Mouse (Mus musculus) neural tube, embryonic 12.5 days (tissue): ENCODE data around the gene Hjurp. TPM values are rescaled to one million over a fixed set of nuclear protein-coding genes. Genes with fewer than 3 reads are reported as not detected.
A peak's percentile ranks its signal among the peaks of the same experiment; 100 is the strongest.

Experiments
- ATAC-seq: fragments of 200-750 bp; cut with Nextera tagmentation; 2 replicates; pipeline ENCODE4 v1.8.0; 2017; ENCODE audit warnings: low read depth, mild to moderate bottlenecking, moderate TSS enrichment, moderate library complexity; ENCODE audit not compliant: low FRiP score
- H3K27ac ChIP-seq: fragments of 300-500 bp; sonication (generic); 2 replicates; pipeline ENCODE4 v1.5.1; 2016
- H3K27me3 ChIP-seq: fragments of 300-500 bp; sonication (generic); replicated peaks from 2 replicates; pipeline ENCODE4 v1.6.1; 2016; ENCODE audit warnings: mild to moderate bottlenecking
- H3K36me3 ChIP-seq: fragments of 300-500 bp; sonication (generic); 2 replicates; pipeline ENCODE4 v1.6.1; 2016; ENCODE audit warnings: mild to moderate bottlenecking
- H3K4me1 ChIP-seq: fragments of 300-500 bp; sonication (generic); 2 replicates; pipeline ENCODE4 v1.6.1; 2016
- H3K4me2 ChIP-seq: fragments of 300-500 bp; sonication (generic); replicated peaks from 2 replicates; pipeline ENCODE4 v1.6.1; 2016; ENCODE audit warnings: mild to moderate bottlenecking
- H3K4me3 ChIP-seq: fragments of 300-500 bp; sonication (generic); 2 replicates; pipeline ENCODE4 v1.5.1; 2016
- H3K9ac ChIP-seq: fragments of 300-500 bp; sonication (generic); 2 replicates; pipeline ENCODE4 v1.6.1; 2016; ENCODE audit warnings: mild to moderate bottlenecking
- H3K9me3 ChIP-seq: fragments of 300-500 bp; sonication (generic); 2 replicates; pipeline ENCODE4 v1.6.1; 2016; ENCODE audit warnings: mild to moderate bottlenecking
- WGBS: fragments of 180-500 bp; shearing (Covaris S2); methylation state at CpG from one replicate; pipeline ENCODE4 v1.1.7; 2016; 5-methylcytosine and 5-hydroxymethylcytosine counted together
- polyA plus RNA-seq: library from polyadenylated mRNA; unstranded; fragments of >200 nt; fragmentation: Nextera tagmentation; extraction: Ambion mirVana; gene quantifications from 2 replicates; pipeline ENCODE4 v1.2.1, GENCODE M21; 2016

The Hjurp gene
- polyA plus RNA-seq, 1 experiment from 2014 or later, result 135 TPM

DNA sequence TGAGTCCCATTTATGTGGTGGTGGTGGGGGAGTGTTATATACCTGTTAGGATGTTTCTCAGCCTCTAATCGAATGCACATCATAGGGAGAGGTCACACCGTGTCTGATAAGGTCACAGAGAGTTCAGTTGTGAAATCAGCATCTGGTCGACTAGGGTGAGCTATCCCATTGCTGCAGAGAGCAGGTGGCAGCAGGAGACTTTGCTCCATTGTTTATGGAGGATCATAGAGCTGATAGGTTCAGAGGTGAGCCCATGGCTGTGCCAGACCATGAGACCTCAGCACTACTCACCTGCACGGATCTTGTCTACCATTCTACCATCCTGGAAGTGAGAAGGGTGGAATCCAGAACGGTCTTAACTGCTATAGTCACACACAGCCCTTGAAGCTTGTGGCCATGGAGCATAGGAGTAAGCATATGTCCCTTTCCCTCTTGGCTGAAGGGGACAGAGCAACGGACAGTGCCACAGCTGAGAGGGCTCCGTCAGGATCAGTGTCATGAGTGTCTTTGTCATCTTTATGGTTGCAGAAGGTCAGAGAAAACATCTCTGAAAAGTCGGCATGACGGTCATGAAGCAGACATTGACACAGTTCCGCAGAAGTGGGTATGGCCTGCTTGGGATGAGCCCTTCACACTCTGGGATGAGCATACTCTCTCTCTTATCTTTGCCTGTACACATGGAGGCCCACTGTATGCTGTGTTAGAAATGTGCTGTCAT lies 7.0 kb upstream of the Hjurp start:
- Histone ChIP-seq H3K9ac (no peak overlapping the region), H3K4me2 (no peak overlapping the region), H3K36me3 (no peaks in the 10 kb centered on the region), H3K4me1 (no peaks in the 10 kb centered on the region), H3K27ac (no peak overlapping the region), H3K9me3 (peaks cover 66% of the 10 kb centered on the region), H3K27me3 (no peaks in the 10 kb centered on the region), H3K4me3 (no peak overlapping the region)
- 0 out of 2 replicates have a peak, but pooled peaks have one; percentile 13 for ATAC-seq
- WGBS, result 62% methylated on average over 10 of the region's 10 CpGs

DNA sequence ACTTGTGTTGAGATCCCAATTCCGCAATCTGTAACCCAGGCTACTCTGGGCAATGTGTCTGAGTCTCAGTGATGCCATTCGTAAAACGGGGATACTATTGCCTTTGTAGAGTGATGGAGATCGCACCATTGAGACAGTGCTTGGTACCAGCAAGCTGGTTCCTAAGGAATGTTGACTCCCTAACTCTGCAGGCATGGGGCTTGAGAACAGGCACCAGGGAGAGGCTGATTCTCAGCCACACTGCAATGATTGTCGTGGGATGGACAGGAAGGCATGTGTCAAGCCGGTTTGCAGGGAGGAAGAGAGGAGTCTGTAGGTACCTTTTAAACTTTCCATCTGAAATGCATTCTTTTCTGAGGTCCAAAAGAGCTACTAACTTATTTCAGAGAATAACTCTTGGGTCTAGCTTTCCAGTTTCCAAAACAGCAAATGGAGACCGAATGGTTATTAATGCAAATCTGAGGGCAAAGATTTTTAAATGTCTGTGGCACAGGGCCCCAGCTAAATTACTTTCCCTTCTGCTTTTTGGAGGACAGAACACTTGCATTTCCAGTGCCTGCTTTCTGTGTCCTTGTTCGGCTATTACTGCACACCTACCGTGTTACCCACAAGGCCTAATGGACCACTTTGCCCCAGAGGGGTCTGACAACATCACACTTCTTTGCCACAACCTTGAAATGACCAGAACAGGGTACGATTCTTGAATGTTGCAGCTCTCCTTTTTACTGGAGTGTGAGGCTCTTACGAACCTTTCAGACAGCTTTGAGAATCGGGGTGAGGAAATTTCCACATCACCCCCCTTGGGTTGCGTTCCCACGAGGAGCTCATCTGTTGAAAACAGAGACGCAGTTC lies 6.2 kb upstream of the Hjurp start:
- Histone ChIP-seq H3K4me3 (no peak overlapping the region), H3K4me2 (no peak overlapping the region), H3K9ac (no peak overlapping the region), H3K27me3 (no peaks in the 10 kb centered on the region), H3K36me3 (no peaks in the 10 kb centered on the region), H3K9me3 (peaks cover 64% of the 10 kb centered on the region), H3K27ac (no peak overlapping the region), H3K4me1 (no peaks in the 10 kb centered on the region)
- WGBS, result 80% methylated on average over 15 of the region's 15 CpGs
- no peak for ATAC-seq

DNA sequence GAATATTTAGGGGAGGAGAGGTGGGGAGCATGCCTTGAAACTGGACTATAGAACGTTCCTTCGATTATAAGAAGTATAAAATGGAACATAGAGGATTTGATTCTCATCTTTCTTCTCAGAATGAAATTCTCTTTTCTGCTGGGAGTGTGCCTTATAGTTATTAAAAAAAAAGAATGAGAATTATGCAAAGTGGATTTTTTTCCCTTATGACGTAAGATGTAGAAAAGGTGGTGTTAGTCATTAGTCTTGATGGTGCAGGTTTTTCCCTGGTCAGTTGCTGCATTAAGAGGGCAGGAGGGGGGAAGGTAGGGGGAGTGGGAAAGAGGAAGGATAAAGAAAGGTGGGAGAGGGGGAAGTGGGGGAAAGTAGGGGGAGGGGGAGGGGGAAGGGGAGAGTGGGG lies 4.9 kb upstream of the Hjurp start:
- no peak overlapping the region for H3K4me3 ChIP-seq
- H3K4me2 ChIP-seq, result no peak overlapping the region
- H3K9ac ChIP-seq, result no peak overlapping the region
- H3K9me3 ChIP-seq, result peaks cover 51% of the 10 kb centered on the region
- no peaks in the 10 kb centered on the region for H3K36me3 ChIP-seq
- ATAC-seq, result no peak
- no peaks in the 10 kb centered on the region for H3K4me1 ChIP-seq
- H3K27ac ChIP-seq, result no peak overlapping the region
- 61% methylated on average over 3 of the region's 3 CpGs for WGBS
- H3K27me3 ChIP-seq, result no peaks in the 10 kb centered on the region

DNA sequence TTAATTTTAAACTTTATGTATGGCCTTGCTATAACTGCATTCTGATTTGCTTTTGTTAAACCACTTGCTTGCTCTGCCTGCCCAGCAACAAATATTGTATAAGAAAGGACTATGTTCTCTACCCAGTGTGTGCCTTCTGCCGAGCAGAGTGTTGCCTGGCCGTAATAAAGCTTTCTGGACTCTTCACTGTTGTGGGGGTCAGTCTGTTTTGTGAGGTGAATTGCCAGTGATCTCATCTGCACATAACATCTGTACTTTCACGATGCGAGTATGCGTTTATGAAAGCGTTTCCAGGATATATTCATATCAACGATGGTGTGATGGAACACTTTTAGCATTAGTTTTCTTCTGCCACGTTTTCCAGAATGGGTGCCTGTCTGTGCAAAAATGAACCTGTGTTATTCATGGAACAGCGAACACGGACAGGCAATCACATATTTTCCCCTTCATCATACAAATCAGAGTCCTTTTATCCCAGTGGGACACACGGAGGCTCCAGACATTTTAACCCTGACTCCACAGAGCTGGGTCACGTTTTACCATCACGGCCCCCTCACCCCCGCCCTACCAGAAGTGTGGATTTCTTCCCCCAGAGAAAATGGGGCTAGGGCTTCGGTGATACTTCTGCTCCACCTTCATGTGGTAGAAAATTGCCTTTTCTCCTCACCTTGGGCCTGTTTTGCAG lies 2.7 kb upstream of the Hjurp start:
- H3K9me3 ChIP-seq, result peaks cover 33% of the 10 kb centered on the region
- 76% methylated on average over 15 of the region's 15 CpGs for WGBS
- ATAC-seq, result no peak

DNA sequence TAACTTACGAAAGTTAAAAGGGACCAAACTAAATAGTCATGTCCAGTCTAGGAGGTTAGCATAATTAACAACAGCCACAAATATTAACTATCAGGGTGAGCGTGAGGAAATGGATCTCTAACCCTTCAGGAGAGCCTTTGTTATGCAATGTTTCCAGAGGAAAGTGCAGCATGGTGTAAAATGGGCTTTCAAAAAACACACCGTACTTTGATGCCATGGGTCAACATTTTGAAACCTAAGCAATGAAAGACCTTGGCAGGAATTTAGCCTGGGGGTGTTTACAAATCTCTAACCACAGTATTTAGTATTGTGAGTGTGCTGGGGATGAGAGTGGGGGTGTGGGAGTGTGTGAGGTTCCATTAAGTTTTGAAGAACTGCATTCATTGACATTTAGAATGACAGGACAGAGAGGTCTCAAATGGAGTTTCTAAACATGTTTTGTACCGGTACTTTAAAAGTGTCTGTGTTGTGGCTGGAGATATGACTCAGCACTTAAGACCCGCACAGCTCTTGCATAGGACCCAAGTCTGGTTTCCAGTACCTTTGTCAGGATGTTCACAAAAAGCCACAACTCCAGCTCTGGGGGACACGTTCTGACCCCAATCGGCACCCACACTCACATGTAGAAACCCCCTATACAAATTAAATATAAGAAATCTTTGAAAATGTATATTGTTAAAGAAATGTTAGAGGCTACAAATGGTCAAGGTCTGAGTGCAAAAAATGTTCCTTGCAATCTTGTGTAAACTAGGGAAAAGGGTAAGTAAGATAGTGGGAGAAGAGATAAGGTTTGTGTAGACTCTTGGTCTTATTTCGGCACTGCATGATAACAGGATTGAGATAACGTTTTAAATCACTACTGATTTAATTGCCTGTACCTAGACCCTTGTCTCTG lies 1.9 kb upstream of the Hjurp start:
- H3K27ac ChIP-seq, result no peak overlapping the region
- H3K27me3 ChIP-seq, result no peaks in the 10 kb centered on the region
- no peak for ATAC-seq
- no peak overlapping the region for H3K9ac ChIP-seq
- H3K9me3 ChIP-seq, result peaks cover 25% of the 10 kb centered on the region
- no peak overlapping the region for H3K4me3 ChIP-seq
- H3K36me3 ChIP-seq, result peaks cover 7% of the 10 kb centered on the region
- H3K4me1 ChIP-seq, result peaks cover 16% of the 10 kb centered on the region
- H3K4me2 ChIP-seq, result no peak overlapping the region
- WGBS, result 73% methylated on average over 9 of the region's 9 CpGs

More for the DNA sequence above, 2.7 kb upstream of the Hjurp start:
- no peak overlapping the region for H3K27ac ChIP-seq
- H3K9ac ChIP-seq, result no peak overlapping the region
- H3K4me3 ChIP-seq, result no peak overlapping the region
- H3K36me3 ChIP-seq, result no peaks in the 10 kb centered on the region
- no peak overlapping the region for H3K4me2 ChIP-seq
- H3K27me3 ChIP-seq, result no peaks in the 10 kb centered on the region
- peaks cover 16% of the 10 kb centered on the region for H3K4me1 ChIP-seq

DNA sequence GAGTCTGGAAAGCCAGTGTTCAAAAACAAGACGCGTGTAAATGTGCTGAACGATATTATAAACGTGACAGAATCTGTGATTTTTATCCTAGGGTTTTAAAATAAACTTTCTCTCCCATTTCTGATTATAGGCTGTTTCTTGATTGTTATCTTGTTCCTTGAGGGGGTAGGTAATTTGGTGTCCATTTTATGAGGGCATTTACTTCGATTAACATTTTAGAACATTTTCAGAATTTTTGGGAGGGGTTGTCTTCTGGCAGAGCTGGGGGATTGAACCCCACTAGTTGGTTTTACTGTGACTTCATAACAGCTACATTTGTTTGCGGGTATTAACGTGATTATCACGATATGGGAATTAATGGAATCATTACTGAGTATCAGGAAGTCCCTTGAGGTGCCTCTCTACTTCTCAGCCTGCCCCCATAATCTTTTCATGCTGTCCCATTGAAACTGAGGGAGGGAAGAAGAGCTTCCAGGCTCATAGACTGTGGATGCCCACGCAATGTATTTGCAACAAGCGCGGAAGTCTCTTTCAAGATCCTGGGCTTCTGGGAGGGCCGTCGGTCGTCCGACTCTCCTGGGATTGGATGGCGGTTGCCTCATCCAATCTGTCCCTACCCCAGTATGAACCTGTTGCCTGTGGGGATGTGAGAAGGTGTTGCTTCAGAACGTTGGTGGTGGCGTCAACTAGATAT lies 532 bp upstream of the Hjurp start:
- no peaks in the 10 kb centered on the region for H3K27me3 ChIP-seq
- peak overlapping the region; percentile 55 for H3K4me3 ChIP-seq
- H3K9me3 ChIP-seq, result peaks cover 11% of the 10 kb centered on the region
- WGBS, result 69% methylated on average over 18 of the region's 18 CpGs
- H3K27ac ChIP-seq, result no peak overlapping the region
- H3K4me2 ChIP-seq, result peak overlapping the region; percentile 59
- peak overlapping the region; percentile 67 for H3K9ac ChIP-seq
- ATAC-seq, result peak; percentile 19
- H3K4me1 ChIP-seq, result peaks cover 16% of the 10 kb centered on the region
- H3K36me3 ChIP-seq, result peaks cover 19% of the 10 kb centered on the region

DNA sequence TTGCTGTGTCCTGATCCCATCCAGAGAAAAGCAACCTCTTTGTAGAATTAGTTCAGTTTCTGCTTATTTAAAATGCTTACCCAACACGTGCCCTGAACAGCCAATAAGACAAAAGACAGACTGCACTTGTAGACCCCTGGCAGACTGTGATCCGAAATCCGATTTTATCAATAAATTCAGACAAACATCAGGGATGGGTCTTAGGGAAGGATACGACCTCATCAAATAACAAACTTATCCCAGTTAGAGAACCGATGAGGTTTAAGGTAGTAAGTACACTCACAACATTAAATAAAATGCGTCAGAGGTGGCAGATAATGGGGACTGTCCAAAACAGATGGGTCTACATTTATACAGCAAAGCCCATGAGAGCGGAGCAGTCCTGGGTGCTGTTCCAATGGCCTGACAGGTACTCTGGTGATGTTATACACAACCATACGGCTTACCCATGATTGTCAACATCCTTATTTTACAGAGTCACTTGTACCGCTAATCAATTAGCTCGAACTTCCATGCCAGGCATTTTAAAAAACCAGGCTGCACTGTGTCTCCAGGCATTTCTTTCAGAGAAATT lies 822 bp downstream of the Hjurp start:
- no peak overlapping the region for H3K27ac ChIP-seq
- WGBS, result 35% methylated on average over 10 of the region's 10 CpGs
- H3K9ac ChIP-seq, result peak overlapping the region; percentile 67
- H3K27me3 ChIP-seq, result no peaks in the 10 kb centered on the region
- H3K4me2 ChIP-seq, result peak overlapping the region; percentile 59
- H3K9me3 ChIP-seq, result no peaks in the 10 kb centered on the region
- peaks cover 16% of the 10 kb centered on the region for H3K4me1 ChIP-seq
- peaks cover 30% of the 10 kb centered on the region for H3K36me3 ChIP-seq
- ATAC-seq, result peak; percentile 45
- peak overlapping the region; percentile 55 for H3K4me3 ChIP-seq

DNA sequence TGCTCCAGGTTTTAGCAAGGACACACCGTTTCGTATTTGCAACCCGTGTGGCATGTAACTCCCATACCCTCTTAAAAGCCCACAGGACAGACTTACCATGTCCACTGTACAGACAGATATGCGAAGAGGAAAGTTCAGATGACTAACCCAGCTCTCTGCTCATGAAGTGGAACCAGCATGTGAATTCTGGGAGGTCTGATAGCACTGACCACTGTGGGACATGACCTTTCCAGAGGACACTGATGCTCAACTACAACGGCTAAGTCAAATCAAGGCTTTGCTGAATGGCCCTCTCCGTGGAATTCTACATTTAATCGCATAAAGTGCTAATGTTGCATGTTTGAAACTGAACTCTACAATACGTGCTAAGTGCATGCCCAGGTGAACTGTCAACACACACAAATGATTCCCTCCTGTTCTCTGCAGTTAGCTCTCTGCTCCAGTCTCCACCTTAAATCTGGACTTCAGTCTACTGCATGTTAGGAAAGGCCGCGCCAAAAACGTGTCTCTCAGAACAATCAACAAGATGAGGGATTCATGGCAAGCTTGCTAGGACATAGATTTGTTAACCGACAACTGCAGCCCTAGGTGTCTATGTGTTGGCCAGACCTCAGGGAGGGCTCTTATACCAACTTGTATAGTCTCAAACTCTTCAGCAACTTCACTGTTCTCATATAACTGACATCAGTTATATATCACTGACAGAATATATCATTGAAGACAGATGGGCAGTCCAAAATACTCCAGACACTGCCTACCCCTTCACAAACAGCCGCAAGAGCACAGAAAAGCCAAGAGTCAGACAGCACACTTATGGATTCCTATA lies 1.5 kb downstream of the Hjurp start:
- Histone ChIP-seq H3K4me2 (peak overlapping the region; percentile 59), H3K9me3 (no peaks in the 10 kb centered on the region), H3K36me3 (peaks cover 34% of the 10 kb centered on the region), H3K4me1 (peaks cover 16% of the 10 kb centered on the region), H3K27ac (no peak overlapping the region), H3K4me3 (peak overlapping the region; percentile 55), H3K27me3 (no peaks in the 10 kb centered on the region), H3K9ac (peak overlapping the region; percentile 67)
- WGBS, result 69% methylated on average over 13 of the region's 13 CpGs
- no peak for ATAC-seq

DNA sequence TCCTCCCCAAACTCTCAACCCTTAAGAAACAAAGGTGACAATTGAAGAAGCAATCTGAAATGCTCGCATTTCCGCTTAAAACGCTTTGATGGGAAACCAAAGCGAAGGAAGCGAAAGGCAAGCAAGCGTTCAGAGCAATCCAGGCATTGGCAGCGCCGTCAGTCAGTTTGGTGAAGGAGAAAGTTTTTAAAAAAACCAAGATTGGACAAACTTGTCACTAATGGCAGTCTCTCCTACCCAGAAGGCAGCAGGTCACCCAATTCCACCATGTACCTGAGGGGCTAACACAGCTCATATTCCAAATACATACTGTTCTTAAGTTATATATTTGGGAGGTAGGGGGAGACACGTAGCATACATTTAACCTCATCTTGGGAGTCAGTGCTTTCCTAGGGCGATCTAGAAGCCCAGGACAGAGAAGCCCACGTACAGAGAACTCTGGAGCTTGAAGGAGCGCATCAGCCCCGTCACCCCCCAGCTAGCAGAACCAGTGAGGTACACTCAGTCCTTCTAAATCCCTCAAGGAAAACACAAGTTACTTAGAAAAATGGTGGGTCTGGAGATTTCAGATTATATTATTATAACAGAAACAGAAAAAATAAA lies 2.3 kb downstream of the Hjurp start:
- WGBS, result 70% methylated on average over 13 of the region's 13 CpGs
- Histone ChIP-seq H3K27me3 (no peaks in the 10 kb centered on the region), H3K27ac (no peak overlapping the region), H3K9ac (no peak overlapping the region), H3K4me3 (no peak overlapping the region), H3K4me1 (peaks cover 16% of the 10 kb centered on the region), H3K36me3 (peaks cover 34% of the 10 kb centered on the region), H3K4me2 (peak overlapping the region; percentile 59; the same call in 1 of the 2 replicates), H3K9me3 (no peaks in the 10 kb centered on the region)
- no peak for ATAC-seq
